Mouse (Mus musculus): Measurements from ENCODE around the gene Emp1. TPM values are rescaled to one million over a fixed set of nuclear protein-coding genes. Genes with fewer than 3 reads are reported as not detected.

The Emp1 gene
- polyA plus RNA-seq, 1 experiment from 2014 or later = 15.1 TPM

GRCm38 (mm10) chr6:135388711-135389110 is 26.4 kb downstream of the Emp1 start:
- 86% methylated on average over 8 of the region's 8 CpGs for WGBS
- Histone ChIP-seq H3K9ac (no peak overlapping the region), H3K36me3 (no peaks in the 10 kb centered on the region), H3K4me1 (replicated peaks) (peaks cover 4% of the 10 kb centered on the region; the same call in 1 of the 2 replicates), H3K27ac (replicated peaks) (no peak overlapping the region), H3K27me3 (no peaks in the 10 kb centered on the region; the same call in 1 of the 2 replicates), H3K4me2 (no peak overlapping the region), H3K4me3 (no peak overlapping the region), H3K9me3 (no peaks in the 10 kb centered on the region)
- ATAC-seq (ENCODE audit: low read depth) = no peak

DNA sequence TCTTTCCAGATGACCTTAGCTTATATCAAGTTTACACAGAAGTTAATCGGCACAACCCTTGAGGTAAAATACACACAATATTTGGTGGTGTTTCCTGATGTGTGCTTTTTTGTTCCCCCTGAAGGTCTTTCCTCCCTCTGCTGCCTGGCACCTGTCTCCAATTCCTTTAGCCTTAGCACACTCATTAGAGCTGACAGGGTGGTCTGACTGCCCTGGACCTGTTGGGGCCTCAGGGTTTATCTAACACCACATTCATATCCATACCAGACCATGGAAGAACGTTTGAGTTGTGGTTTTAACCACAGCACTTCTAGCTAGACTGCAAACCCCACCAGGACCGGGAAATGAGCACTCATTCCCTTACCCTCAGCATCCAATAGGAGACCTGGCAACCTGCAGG is 28.1 kb downstream of the Emp1 start:
- Histone ChIP-seq H3K4me1 (replicated peaks) (peaks cover 4% of the 10 kb centered on the region; the same call in 1 of the 2 replicates), H3K4me3 (no peak overlapping the region), H3K27me3 (no peaks in the 10 kb centered on the region; the same call in 1 of the 2 replicates), H3K9ac (no peak overlapping the region), H3K36me3 (no peaks in the 10 kb centered on the region), H3K9me3 (no peaks in the 10 kb centered on the region), H3K27ac (replicated peaks) (no peak overlapping the region), H3K4me2 (no peak overlapping the region)
- 63% methylated on average over 3 of the region's 3 CpGs for WGBS
- ATAC-seq (ENCODE audit: low read depth) = no peak

GRCm38 (mm10) chr6:135395375-135395774 is 33.0 kb downstream of the Emp1 start:
- Histone ChIP-seq H3K27me3 (no peaks in the 10 kb centered on the region; the same call in 1 of the 2 replicates), H3K4me3 (no peak overlapping the region), H3K27ac (replicated peaks) (no peak overlapping the region), H3K4me2 (no peak overlapping the region), H3K4me1 (replicated peaks) (no peaks in the 10 kb centered on the region; the same call in 1 of the 2 replicates), H3K36me3 (no peaks in the 10 kb centered on the region), H3K9me3 (no peaks in the 10 kb centered on the region), H3K9ac (no peak overlapping the region)
- 78% methylated on average over 8 of the region's 8 CpGs for WGBS
- ATAC-seq (ENCODE audit: low read depth) = no peak

DNA sequence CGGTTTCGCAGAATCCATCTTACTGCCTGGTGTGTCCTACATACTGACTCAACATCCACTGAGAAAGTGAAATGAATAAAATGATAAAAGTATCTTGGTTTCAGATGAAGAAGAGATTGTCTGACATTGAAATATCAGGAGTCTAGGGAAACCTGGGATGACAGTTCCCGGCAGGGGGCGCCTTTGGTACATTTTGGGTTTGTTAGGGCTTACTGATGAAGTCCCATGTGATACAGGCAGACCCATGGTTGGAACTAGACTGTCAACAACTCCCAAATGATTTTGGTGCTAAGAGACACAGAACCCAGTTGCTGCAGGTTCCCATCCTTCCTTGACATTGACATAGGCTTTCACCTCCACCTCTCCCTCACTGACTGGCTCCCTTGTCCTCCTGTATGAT is 34.7 kb downstream of the Emp1 start:
- 79% methylated on average over 4 of the region's 4 CpGs for WGBS
- H3K4me3 ChIP-seq = no peak overlapping the region
- no peaks in the 10 kb centered on the region for H3K36me3 ChIP-seq
- H3K4me2 ChIP-seq = no peak overlapping the region
- no peak overlapping the region for H3K27ac ChIP-seq (replicated peaks)
- H3K9me3 ChIP-seq = no peaks in the 10 kb centered on the region
- no peak for ATAC-seq (ENCODE audit: low read depth)
- H3K4me1 ChIP-seq (replicated peaks) = no peaks in the 10 kb centered on the region
- H3K27me3 ChIP-seq = no peaks in the 10 kb centered on the region; the same call in 1 of the 2 replicates
- no peak overlapping the region for H3K9ac ChIP-seq

GRCm38 (mm10) chr6:135397788-135398187 is 35.4 kb downstream of the Emp1 start:
- ATAC-seq (ENCODE audit: low read depth) = no peak
- Histone ChIP-seq H3K4me1 (replicated peaks) (no peaks in the 10 kb centered on the region), H3K27me3 (no peaks in the 10 kb centered on the region; the same call in 1 of the 2 replicates), H3K27ac (replicated peaks) (no peak overlapping the region), H3K9me3 (no peaks in the 10 kb centered on the region), H3K36me3 (no peaks in the 10 kb centered on the region), H3K4me2 (no peak overlapping the region), H3K9ac (no peak overlapping the region), H3K4me3 (no peak overlapping the region)
- 86% methylated on average over 8 of the region's 8 CpGs for WGBS

- H3K36me3 ChIP-seq = no peaks in the 10 kb centered on the region
- no peak overlapping the region for H3K4me2 ChIP-seq
- WGBS = 69% methylated on average over 5 of the region's 5 CpGs
- H3K9ac ChIP-seq = no peak overlapping the region
- H3K9me3 ChIP-seq = no peaks in the 10 kb centered on the region
- no peaks in the 10 kb centered on the region for H3K4me1 ChIP-seq (replicated peaks)
- no peak for ATAC-seq (ENCODE audit: low read depth)
- no peak overlapping the region for H3K4me3 ChIP-seq
- H3K27ac ChIP-seq (replicated peaks) = no peak overlapping the region
- H3K27me3 ChIP-seq = no peaks in the 10 kb centered on the region
These were observed 36.5 kb downstream of the Emp1 start for GRCm38 (mm10) chr6:135398801-135399200.

DNA sequence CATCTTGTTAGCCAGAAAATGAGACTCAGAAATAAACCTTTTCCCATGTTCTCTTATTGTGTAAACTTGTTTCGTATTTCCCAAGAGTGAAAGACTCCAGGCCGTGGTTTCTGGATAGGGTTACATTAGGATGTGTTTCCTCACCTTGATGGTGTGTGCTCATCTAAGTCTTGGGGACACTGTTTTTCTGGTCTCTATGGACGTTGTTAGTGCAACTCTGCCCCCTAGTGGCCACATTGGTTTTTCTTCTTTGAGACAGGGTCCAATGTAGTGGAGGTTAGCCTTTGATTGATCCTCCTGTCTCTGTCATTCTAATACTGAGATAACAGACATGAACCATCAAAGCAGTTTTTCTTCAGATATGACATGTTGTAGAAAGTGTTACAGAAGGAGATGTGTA is 38.0 kb downstream of the Emp1 start:
- no peak for ATAC-seq (ENCODE audit: low read depth)
- Histone ChIP-seq H3K27ac (replicated peaks) (no peak overlapping the region), H3K36me3 (no peaks in the 10 kb centered on the region), H3K9me3 (no peaks in the 10 kb centered on the region), H3K4me2 (no peak overlapping the region), H3K9ac (no peak overlapping the region), H3K27me3 (no peaks in the 10 kb centered on the region), H3K4me3 (no peak overlapping the region), H3K4me1 (replicated peaks) (no peaks in the 10 kb centered on the region)
- 38% methylated on average over 3 of the region's 3 CpGs for WGBS

DNA sequence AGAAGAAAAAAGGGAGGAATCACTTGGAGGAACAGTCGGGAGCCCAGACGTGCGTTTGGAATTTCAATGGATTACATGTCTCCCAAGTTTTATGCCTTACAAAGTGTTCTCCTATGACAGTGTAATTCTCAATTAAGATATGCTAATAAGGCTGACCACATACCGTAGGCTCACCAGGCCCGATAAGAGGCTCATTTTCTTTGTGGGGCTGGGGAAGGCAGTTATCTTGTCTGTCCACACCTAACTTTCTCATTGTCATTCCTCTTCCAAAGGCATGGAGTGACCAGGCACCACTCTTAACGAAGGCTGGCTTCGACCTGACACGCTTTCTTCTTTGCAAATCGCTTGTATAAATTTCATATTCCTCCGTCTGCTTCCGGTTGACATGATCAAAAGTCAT is 42.7 kb downstream of the Emp1 start:
- Histone ChIP-seq H3K9me3 (no peaks in the 10 kb centered on the region), H3K4me1 (replicated peaks) (0 out of 2 replicates have a peak, but pooled peaks cover 3% of the 10 kb centered on the region), H3K27me3 (no peaks in the 10 kb centered on the region), H3K4me2 (no peak overlapping the region), H3K27ac (replicated peaks) (no peak overlapping the region), H3K9ac (no peak overlapping the region), H3K4me3 (no peak overlapping the region), H3K36me3 (no peaks in the 10 kb centered on the region)
- ATAC-seq (ENCODE audit: low read depth) = no peak
- 86% methylated on average over 11 of the region's 11 CpGs for WGBS

- no peak overlapping the region for H3K9ac ChIP-seq
- no peaks in the 10 kb centered on the region for H3K27me3 ChIP-seq
- WGBS = 72% methylated on average over 4 of the region's 4 CpGs
- H3K4me2 ChIP-seq = no peak overlapping the region
- no peaks in the 10 kb centered on the region for H3K9me3 ChIP-seq
- no peaks in the 10 kb centered on the region for H3K36me3 ChIP-seq
- 0 out of 2 replicates have a peak, but pooled peaks cover 5% of the 10 kb centered on the region for H3K4me1 ChIP-seq (replicated peaks)
- ATAC-seq (ENCODE audit: low read depth) = no peak
- no peak overlapping the region for H3K27ac ChIP-seq (replicated peaks)
- no peak overlapping the region for H3K4me3 ChIP-seq
These were observed 45.0 kb downstream of the Emp1 start for GRCm38 (mm10) chr6:135407323-135407722.

DNA sequence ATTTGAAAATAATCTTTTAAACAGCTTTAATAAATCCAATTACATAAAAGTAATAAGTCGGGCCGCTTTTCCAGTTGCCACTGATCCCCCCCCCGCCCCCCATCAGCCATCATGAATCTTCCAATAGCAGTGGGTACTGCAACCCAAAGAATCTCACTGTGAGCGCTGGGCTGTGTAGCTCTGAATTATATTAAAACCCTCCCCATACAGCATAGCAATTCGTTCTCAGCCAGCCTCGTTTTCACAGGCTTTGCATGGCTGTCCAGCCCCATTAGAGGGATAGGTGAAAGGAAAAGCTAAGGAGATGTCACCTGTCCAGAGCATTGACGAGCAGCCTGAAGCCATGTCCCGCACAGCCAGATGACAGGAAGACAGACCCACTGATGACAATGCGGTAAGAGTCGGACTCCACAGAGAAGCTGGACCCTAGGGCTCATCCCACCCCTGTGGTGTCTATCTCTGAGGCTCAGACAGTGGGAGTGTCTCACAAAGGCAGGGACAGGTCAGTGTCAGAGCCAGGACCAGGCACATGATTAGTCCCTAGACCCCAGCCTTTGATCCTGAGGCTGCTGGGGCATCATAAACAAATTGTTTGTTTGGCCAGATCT is 49.5 kb downstream of the Emp1 start:
- H3K36me3 ChIP-seq = no peaks in the 10 kb centered on the region
- 83% methylated on average over 10 of the region's 10 CpGs for WGBS
- H3K27ac ChIP-seq (replicated peaks) = no peak overlapping the region
- no peak overlapping the region for H3K4me2 ChIP-seq
- no peak overlapping the region for H3K4me3 ChIP-seq
- no peak for ATAC-seq (ENCODE audit: low read depth)
- H3K4me1 ChIP-seq (replicated peaks) = 0 out of 2 replicates have a peak, but pooled peaks cover 5% of the 10 kb centered on the region
- no peak overlapping the region for H3K9ac ChIP-seq
- no peaks in the 10 kb centered on the region for H3K27me3 ChIP-seq
- H3K9me3 ChIP-seq = no peaks in the 10 kb centered on the region

- Histone ChIP-seq H3K4me3 (no peak overlapping the region), H3K4me1 (replicated peaks) (0 out of 2 replicates have a peak, but pooled peaks cover 5% of the 10 kb centered on the region), H3K36me3 (no peaks in the 10 kb centered on the region), H3K4me2 (no peak overlapping the region), H3K27me3 (no peaks in the 10 kb centered on the region), H3K9ac (no peak overlapping the region), H3K27ac (replicated peaks) (no peak overlapping the region), H3K9me3 (no peaks in the 10 kb centered on the region)
- ATAC-seq (ENCODE audit: low read depth) = no peak
- WGBS = 88% methylated on average over 6 of the region's 6 CpGs
These were observed 50.3 kb downstream of the Emp1 start for GRCm38 (mm10) chr6:135412649-135413048.

DNA sequence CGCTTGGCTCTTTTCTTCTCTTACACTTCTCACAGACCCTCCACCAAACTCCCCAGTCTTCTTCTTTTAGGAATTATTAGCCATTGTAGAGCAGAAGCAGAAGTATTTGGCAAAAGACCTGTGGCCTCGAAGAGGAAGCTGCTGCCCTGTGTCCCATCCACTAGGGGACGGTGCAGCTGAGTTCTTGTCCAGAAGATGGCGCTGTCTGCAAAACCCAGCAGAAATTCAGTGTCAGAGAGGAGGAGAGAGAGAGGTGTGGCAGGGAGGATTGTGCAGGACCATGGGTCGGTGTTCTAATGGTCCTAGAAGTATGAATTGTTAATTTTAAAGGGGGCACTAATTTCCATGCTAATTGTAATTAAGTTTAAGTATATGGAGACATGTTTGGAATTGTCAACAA is 55.1 kb downstream of the Emp1 start:
- 37% methylated on average over 5 of the region's 5 CpGs for WGBS
- H3K4me1 ChIP-seq (replicated peaks) = no peaks in the 10 kb centered on the region
- no peak for ATAC-seq (ENCODE audit: low read depth)

DNA sequence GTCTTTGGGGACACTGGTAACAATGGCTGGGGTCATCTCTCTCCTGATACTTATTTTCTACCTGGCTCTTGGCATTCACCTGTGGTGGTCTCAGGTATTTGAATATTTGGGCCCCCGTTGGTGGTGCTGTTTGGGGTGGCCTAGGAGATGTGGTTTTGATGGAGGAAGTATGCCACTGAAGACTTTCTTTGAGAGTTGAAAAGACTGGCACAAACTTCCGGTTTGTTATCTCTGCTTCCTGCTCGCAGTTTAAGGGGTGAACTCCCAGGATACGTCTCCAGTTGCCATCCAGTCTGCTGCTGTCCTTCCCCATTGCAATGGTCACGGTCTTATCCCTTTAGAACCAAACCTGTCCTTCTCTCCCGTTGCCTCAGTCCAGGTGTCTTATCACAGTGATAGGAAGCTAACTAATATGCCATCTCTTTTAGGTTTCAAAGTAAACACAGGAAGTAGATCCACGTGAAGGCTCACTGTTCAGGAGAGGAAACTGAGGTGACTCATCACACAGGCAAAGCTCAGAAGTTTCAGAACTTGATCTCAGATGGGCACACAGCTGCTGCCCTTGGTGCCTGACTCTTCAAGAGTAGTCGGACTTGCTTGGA is 56.0 kb downstream of the Emp1 start:
- Histone ChIP-seq H3K4me2 (no peak overlapping the region), H3K9me3 (no peaks in the 10 kb centered on the region), H3K9ac (no peak overlapping the region), H3K4me3 (no peak overlapping the region), H3K4me1 (replicated peaks) (no peaks in the 10 kb centered on the region), H3K36me3 (no peaks in the 10 kb centered on the region), H3K27me3 (no peaks in the 10 kb centered on the region), H3K27ac (replicated peaks) (no peak overlapping the region)
- ATAC-seq (ENCODE audit: low read depth) = no peak
- WGBS = 88% methylated on average over 8 of the region's 8 CpGs

More for the DNA sequence above, 55.1 kb downstream of the Emp1 start:
- Histone ChIP-seq H3K4me3 (no peak overlapping the region), H3K9me3 (no peaks in the 10 kb centered on the region), H3K36me3 (no peaks in the 10 kb centered on the region), H3K9ac (no peak overlapping the region), H3K27me3 (no peaks in the 10 kb centered on the region), H3K27ac (replicated peaks) (no peak overlapping the region), H3K4me2 (no peak overlapping the region)
